Mouse (Mus musculus) forebrain, embryonic 12.5 days (tissue): ENCODE data around the gene Il21r. TPM values are rescaled to one million over a fixed set of nuclear protein-coding genes. Genes with fewer than 3 reads are reported as not detected.

Source experiments
- ATAC-seq: fragments of 200-750 bp; cut with Nextera tagmentation; 2 replicates; pipeline ENCODE4 v1.8.0; 2017; ENCODE audit warnings: moderate TSS enrichment; ENCODE audit not compliant: low FRiP score
- H3K27ac ChIP-seq: fragments of 300-500 bp; sonication (generic); 2 replicates; pipeline ENCODE4 v1.5.1; 2016; ENCODE audit warnings: mild to moderate bottlenecking
- H3K27me3 ChIP-seq: fragments of 300-500 bp; sonication (generic); 2 replicates; pipeline ENCODE4 v1.6.1; 2016; ENCODE audit warnings: mild to moderate bottlenecking
- H3K36me3 ChIP-seq: fragments of 300-500 bp; sonication (generic); replicated peaks from 2 replicates; pipeline ENCODE4 v1.6.1; 2016; ENCODE audit warnings: mild to moderate bottlenecking
- H3K4me1 ChIP-seq: fragments of 300-500 bp; sonication (generic); 2 replicates; pipeline ENCODE4 v1.6.1; 2016
- H3K4me2 ChIP-seq: fragments of 300-500 bp; sonication (generic); 2 replicates; pipeline ENCODE4 v1.6.1; 2016; ENCODE audit warnings: mild to moderate bottlenecking, moderate library complexity
- H3K4me3 ChIP-seq: fragments of 300-500 bp; sonication (generic); replicated peaks from 2 replicates; pipeline ENCODE4 v1.5.1; 2016; ENCODE audit warnings: mild to moderate bottlenecking
- H3K9ac ChIP-seq: fragments of 300-500 bp; sonication (generic); 2 replicates; pipeline ENCODE4 v1.6.1; 2016; ENCODE audit warnings: mild to moderate bottlenecking
- H3K9me3 ChIP-seq: fragments of 300-500 bp; sonication (generic); 2 replicates; pipeline ENCODE4 v1.6.1; 2016
- WGBS: fragments of 180-500 bp; shearing (Covaris S2); methylation state at CpG from one replicate; pipeline ENCODE4 v1.1.7; 2016; 5-methylcytosine and 5-hydroxymethylcytosine counted together
- polyA plus RNA-seq: library from polyadenylated mRNA; unstranded; fragments of >200 nt; fragmentation: Nextera tagmentation; extraction: Ambion mirVana; gene quantifications from 2 replicates; pipeline ENCODE4 v1.2.1, GENCODE M21; 2016

Gene Il21r
- polyA plus RNA-seq, result 0.12 and 0.31 TPM in 2 replicates

DNA sequence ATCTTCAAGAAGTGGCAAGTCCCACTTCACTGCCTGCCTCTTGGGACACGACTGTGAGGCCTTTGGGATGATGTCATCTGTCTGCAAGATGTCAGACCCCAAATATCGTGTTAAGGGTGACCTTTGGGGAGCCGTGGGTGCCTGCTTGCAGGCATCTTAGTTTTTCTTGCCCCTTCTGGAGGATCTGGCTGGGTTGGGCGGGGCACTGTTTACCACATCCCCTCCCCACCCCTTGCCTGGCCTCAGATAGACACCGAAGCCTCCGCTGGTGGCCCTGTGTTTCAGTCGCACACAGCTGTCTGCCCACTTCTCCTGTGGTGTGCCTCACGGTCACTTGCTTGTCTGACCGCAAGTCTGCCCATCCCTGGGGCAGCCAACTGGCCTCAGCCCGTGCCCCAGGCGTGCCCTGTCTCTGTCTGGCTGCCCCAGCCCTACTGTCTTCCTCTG lies at the start of gene Il21r:
Gene Il21r, plus strand, starts transcription at position 245 of the 447 bp plus-strand sequence.
- no peaks in the 10 kb centered on the region for H3K9me3 ChIP-seq
- no peak within 1 kb of the TSS for H3K4me2 ChIP-seq
- WGBS, result 73% methylated on average over 11 of the region's 11 CpGs
- no peaks in the 10 kb centered on the region for H3K36me3 ChIP-seq
- H3K4me1 ChIP-seq, result no peaks in the 10 kb centered on the region
- H3K4me3 ChIP-seq, result no peak within 1 kb of the TSS
- no peaks in the 10 kb centered on the region for H3K27me3 ChIP-seq
- ATAC-seq, result no peak
- no peak within 1 kb of the TSS for H3K9ac ChIP-seq
- H3K27ac ChIP-seq, result no peak within 1 kb of the TSS

DNA sequence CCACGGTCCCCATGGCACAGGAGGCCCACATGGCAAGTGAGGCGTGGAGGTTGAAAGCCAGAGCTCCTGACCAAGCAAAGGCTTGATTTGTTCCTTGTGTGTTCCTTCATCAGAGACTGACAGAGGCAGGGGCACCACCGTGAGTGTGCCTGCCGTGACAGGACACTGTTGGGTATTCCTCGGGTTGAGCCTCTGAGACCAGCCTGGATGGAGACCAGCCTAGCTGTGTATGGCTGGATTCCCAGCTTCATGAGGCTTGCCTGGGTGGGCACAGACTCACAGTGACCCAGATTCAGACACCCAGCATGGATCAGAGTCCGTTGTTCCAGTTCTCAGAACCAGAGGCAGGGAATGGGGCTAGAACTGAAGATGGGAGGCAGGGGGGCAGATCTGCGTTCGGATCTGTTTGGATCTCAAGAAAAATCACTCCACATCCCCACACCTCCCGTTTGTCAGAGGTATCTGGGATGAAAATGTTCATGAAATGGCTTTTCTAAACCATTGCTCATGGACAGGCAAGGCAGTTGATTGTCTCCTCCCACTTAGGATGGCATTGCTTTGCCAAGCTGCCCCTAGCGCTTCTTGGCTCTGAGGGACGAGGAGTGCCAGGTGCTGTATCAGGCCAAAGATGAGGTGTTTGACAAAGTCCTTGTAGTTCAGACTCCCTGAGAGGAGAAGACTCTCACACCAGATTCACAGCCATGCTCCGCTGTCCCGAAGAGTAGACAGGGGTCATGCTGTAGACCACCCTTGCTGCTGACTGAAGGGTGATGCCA lies 49.4 kb upstream of the Il21r start:
- no peak overlapping the region for H3K4me3 ChIP-seq
- H3K27ac ChIP-seq, result no peak overlapping the region
- no peak for ATAC-seq
- H3K27me3 ChIP-seq, result peaks cover 47% of the 10 kb centered on the region
- no peak overlapping the region for H3K4me2 ChIP-seq
- no peak overlapping the region for H3K9ac ChIP-seq
- H3K9me3 ChIP-seq, result no peaks in the 10 kb centered on the region
- peaks cover 11% of the 10 kb centered on the region for H3K4me1 ChIP-seq
- no peaks in the 10 kb centered on the region for H3K36me3 ChIP-seq
- WGBS, result 84% methylated on average over 13 of the region's 13 CpGs

DNA sequence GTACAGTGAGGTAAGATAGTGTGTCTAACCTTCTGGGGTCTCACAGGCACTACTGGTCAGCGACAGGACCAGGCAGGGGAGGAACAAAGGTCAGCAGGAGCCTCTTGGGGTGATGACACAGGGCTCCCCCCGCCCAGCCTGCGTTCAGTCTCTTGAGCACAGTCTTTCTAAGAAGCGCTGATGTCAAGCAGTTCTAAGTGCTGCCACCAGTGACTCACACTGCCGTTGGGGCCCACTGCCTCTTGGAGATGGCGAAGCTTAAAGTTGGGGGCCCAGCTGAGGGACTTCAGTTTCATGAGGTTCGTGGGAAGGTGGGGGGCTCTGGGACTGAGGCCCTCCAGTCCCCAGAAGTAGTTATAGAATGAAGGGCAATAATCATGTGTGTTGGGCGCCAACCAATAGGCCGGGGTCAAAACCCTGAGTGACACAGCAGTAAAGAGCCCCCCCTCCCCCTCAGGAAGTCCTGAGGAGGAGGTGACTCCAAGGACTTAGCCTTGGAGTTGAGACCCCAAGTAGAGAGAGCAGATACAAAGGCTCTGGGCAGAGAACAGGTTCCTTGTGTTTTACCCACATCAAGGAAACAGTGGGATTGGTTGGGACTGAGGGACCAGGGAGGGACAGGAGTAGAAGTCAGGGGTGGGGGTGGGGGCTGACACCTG lies 48.6 kb upstream of the Il21r start:
- no peak overlapping the region for H3K9ac ChIP-seq
- H3K4me3 ChIP-seq, result no peak overlapping the region
- H3K36me3 ChIP-seq, result no peaks in the 10 kb centered on the region
- no peak overlapping the region for H3K27ac ChIP-seq
- H3K9me3 ChIP-seq, result no peaks in the 10 kb centered on the region
- H3K4me1 ChIP-seq, result peaks cover 11% of the 10 kb centered on the region
- 90% methylated on average over 9 of the region's 9 CpGs for WGBS
- H3K4me2 ChIP-seq, result no peak overlapping the region
- H3K27me3 ChIP-seq, result peaks cover 46% of the 10 kb centered on the region
- no peak for ATAC-seq

DNA sequence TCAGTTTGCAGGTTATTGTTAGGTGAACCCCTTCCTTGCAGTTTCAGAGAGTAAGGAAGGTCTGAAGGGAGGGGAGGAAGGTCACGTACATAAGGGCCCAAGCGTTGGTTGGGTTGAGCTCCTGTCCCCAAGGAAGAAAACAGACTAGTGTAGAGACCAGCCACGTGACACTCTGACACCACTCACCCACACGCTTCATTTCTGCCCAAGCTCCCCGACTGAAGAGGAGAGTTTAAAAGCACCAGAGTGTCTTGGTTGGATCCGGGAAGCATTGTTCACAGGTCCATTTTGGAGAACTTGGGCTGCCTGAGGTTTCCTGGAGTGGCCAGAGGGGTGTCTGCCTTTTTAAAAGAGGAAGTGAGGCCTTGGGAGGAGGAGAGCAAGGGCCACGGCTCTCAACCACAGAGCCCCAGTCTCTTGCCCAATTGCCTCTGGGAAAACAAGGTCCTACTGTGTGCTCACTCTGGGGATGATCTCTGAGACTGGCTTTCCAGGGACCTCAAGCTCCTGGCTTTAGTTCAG lies 47.8 kb upstream of the Il21r start:
- no peak overlapping the region for H3K4me2 ChIP-seq
- no peaks in the 10 kb centered on the region for H3K9me3 ChIP-seq
- H3K4me1 ChIP-seq, result peaks cover 11% of the 10 kb centered on the region
- ATAC-seq, result no peak
- no peaks in the 10 kb centered on the region for H3K36me3 ChIP-seq
- peaks cover 38% of the 10 kb centered on the region for H3K27me3 ChIP-seq
- 86% methylated on average over 7 of the region's 7 CpGs for WGBS
- H3K27ac ChIP-seq, result no peak overlapping the region
- no peak overlapping the region for H3K9ac ChIP-seq
- H3K4me3 ChIP-seq, result no peak overlapping the region

DNA sequence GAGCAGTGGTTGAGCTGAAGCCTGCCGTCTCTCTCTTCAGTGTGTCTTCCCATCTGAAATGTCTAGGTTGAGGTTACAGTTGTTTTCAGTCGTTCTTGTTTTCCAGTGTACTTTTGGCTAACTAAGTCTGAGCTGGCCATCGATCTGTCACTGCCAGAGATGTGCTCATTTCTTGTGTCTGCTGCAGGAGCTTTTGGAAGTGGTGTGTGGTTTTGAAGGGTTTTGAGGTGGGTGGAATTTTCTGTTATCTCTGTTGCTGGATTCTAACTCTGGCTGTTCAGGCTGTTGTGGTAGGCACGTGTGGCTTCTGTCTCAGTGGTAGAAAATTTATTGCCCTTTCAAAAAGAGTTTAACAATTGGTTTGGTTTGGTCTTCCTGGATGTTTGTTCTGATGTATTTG lies 47.1 kb upstream of the Il21r start:
- WGBS, result 87% methylated on average over 4 of the region's 4 CpGs
- Histone ChIP-seq H3K4me2 (no peak overlapping the region), H3K9me3 (no peaks in the 10 kb centered on the region), H3K9ac (no peak overlapping the region), H3K36me3 (no peaks in the 10 kb centered on the region), H3K4me3 (no peak overlapping the region), H3K27me3 (peaks cover 31% of the 10 kb centered on the region), H3K27ac (no peak overlapping the region), H3K4me1 (peaks cover 11% of the 10 kb centered on the region)
- no peak for ATAC-seq

DNA sequence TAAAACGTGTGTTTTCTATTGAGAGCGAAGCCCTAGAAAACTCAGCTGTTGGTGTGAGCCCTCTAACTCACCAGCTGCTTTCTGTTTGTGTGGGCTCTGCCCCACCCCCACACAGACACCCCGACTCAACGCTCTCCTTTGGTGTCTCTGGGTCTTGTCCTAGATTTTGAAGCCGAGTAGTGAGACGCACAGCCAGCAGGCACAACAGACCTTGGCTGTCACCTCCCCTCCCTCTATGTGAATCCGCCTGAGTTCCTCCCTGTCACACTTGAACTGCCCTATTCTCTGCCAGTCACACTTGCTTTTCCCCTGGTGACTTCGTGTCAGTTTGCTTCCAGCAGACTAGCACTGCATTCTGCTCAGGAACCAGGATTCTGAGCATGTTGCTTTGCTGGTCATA lies 46.4 kb upstream of the Il21r start:
- Histone ChIP-seq H3K36me3 (no peaks in the 10 kb centered on the region), H3K9ac (no peak overlapping the region), H3K4me2 (no peak overlapping the region), H3K4me1 (peaks cover 5% of the 10 kb centered on the region), H3K4me3 (no peak overlapping the region), H3K27me3 (peaks cover 25% of the 10 kb centered on the region), H3K9me3 (no peaks in the 10 kb centered on the region), H3K27ac (no peak overlapping the region)
- ATAC-seq, result no peak
- WGBS, result 77% methylated on average over 8 of the region's 8 CpGs

DNA sequence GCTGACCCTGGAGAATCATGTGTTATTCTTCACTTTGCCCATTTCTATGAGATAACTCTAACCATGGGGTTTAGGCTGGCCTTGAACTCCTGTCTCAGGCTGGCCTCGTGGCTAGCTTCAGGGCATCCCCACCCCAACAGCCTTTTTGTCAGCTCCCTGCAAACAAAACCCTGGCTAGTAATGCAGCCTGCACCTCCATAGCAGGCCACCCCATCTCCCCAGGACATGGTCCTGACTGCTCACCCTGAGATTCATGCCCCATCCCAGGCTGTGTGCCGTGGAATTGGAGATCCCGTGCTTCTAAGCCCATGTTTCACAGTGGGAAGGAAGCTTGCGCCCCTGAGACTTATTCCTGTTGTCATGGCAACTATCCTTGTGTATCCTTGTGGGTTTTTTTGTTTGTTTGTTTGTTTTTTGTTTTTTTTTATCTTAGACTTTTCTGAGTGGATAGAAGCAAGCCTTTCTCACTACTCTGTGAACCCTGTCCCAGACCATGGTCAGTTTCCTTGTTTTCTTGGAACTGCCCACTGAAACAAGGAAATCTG lies 44.8 kb upstream of the Il21r start:
- no peak overlapping the region for H3K9ac ChIP-seq
- peaks cover 12% of the 10 kb centered on the region for H3K27me3 ChIP-seq
- no peak for ATAC-seq
- H3K27ac ChIP-seq, result no peak overlapping the region
- no peak overlapping the region for H3K4me3 ChIP-seq
- no peaks in the 10 kb centered on the region for H3K36me3 ChIP-seq
- no peaks in the 10 kb centered on the region for H3K4me1 ChIP-seq
- H3K4me2 ChIP-seq, result no peak overlapping the region
- WGBS, result 66% methylated on average over 4 of the region's 4 CpGs
- H3K9me3 ChIP-seq, result no peaks in the 10 kb centered on the region

DNA sequence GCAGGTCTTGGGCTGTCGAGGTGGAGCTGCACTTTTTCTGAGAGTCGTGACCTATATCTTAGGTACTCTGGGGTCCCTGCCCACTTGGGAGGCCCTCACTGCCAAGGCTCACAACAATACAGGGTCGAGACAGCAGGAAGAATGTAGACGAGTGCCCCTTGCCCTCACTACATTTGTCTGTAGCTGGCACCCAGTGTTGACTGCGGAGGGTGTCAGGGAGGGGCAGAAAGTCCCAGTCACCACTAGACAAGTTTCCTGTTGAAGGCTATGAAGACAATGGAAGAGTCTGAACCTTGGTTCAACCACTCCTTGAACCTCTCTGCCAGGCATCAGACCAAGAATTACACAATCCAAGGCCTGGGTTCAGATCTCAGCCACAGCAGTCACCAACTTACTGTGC lies 44.2 kb upstream of the Il21r start:
- ATAC-seq, result no peak
- H3K4me2 ChIP-seq, result no peak overlapping the region
- H3K27me3 ChIP-seq, result peaks cover 8% of the 10 kb centered on the region; the same call in 1 of the 2 replicates
- WGBS, result 70% methylated on average over 5 of the region's 5 CpGs
- no peaks in the 10 kb centered on the region for H3K9me3 ChIP-seq
- H3K36me3 ChIP-seq, result no peaks in the 10 kb centered on the region
- H3K9ac ChIP-seq, result no peak overlapping the region
- H3K4me3 ChIP-seq, result no peak overlapping the region
- H3K4me1 ChIP-seq, result no peaks in the 10 kb centered on the region
- H3K27ac ChIP-seq, result no peak overlapping the region

DNA sequence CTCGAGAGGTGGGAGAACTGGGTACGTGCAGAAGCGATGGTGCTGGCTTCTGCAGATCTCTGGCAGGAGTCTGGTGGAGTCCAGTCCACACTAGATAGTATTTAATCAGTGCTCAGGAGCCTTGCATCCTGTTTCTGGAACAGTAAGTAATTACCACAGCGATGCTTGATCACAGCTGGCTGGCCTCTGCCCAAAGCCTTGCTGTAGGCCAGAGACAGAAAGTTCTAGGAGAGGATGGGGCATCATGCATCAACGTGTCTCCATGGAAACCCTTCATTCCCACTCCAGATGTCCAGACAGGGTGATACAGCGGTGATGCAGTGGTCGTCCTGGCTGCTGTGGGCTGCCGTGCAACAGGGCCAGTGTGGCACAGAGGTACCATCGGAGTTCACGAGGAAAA lies 43.7 kb upstream of the Il21r start:
- ATAC-seq, result no peak

DNA sequence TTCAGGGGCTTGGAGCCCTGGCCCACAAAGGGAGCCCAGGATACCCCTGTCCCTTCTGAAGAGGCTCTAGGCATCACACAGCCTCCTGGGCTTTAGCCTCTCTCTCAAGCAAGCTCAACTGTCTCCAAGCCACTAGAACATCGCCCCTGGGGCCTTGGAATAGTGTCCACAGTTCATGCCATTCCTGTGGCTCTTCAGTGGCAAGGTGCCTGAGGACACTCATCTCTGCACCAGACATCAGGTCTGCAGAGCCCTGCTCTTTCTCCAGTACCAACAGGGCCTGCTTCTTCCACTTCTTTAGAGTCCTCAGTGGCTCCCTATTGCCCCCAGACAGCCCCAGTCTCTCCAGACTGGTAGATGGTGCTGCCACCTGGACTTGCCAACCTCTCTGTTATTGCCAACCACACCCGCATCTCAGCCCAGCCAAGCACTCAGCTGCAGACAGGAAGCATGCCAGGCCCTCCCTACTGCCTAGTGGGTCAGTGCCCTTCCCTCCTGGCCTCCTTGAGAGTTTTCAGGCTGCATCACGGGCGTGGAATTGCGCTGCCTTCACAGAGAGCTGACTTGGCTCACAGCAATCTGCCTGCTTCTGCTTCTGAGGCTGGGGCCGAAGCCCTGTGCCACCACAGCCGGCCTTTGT lies 43.0 kb upstream of the Il21r start:
- WGBS, result 76% methylated on average over 7 of the region's 7 CpGs
- H3K4me3 ChIP-seq, result no peak overlapping the region
- no peak overlapping the region for H3K9ac ChIP-seq
- H3K36me3 ChIP-seq, result no peaks in the 10 kb centered on the region
- ATAC-seq, result no peak
- H3K4me1 ChIP-seq, result no peaks in the 10 kb centered on the region
- no peak overlapping the region for H3K4me2 ChIP-seq
- H3K27me3 ChIP-seq, result peaks cover 5% of the 10 kb centered on the region; the same call in 1 of the 2 replicates
- no peak overlapping the region for H3K27ac ChIP-seq
- no peaks in the 10 kb centered on the region for H3K9me3 ChIP-seq

More for the DNA sequence above, 43.7 kb upstream of the Il21r start:
- Histone ChIP-seq H3K36me3 (no peaks in the 10 kb centered on the region), H3K9ac (no peak overlapping the region), H3K27me3 (peaks cover 5% of the 10 kb centered on the region; the same call in 1 of the 2 replicates), H3K27ac (no peak overlapping the region), H3K4me1 (no peaks in the 10 kb centered on the region), H3K4me2 (no peak overlapping the region), H3K4me3 (no peak overlapping the region), H3K9me3 (no peaks in the 10 kb centered on the region)
- 90% methylated on average over 10 of the region's 10 CpGs for WGBS

DNA sequence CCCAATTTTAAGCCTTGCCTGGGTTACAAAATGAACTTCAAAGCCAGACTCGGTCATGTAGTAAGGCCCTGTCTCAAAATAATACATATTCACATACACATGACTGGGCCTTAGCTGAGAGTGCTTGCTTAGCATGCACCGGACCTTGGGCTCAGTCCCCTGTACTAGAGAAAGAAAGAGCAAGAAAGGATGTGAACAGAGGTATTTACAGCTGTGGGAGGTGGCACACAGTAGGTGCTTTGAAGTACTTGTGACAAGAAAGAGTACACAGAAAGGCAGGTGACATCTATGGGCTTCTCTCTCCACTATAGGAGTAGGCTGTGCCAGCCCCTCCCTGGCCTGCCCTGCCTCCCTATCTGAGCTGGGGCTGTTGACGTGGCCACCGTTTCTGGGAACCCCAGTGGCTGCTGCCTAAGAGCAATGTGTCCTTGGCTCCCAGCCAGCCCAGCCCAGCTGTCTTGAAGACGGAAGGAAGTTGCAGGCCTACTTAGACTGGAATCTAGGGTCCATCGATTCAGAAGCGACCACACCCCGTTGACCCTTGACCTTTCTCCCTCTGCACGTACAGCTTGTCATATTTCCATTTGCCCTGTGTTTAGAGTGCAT lies 42.0 kb upstream of the Il21r start:
- Histone ChIP-seq H3K4me2 (no peak overlapping the region), H3K27ac (no peak overlapping the region), H3K27me3 (peaks cover 5% of the 10 kb centered on the region; the same call in 1 of the 2 replicates), H3K9ac (no peak overlapping the region), H3K4me3 (no peak overlapping the region), H3K9me3 (no peaks in the 10 kb centered on the region), H3K4me1 (no peaks in the 10 kb centered on the region), H3K36me3 (no peaks in the 10 kb centered on the region)
- ATAC-seq, result no peak
- 72% methylated on average over 9 of the region's 9 CpGs for WGBS

DNA sequence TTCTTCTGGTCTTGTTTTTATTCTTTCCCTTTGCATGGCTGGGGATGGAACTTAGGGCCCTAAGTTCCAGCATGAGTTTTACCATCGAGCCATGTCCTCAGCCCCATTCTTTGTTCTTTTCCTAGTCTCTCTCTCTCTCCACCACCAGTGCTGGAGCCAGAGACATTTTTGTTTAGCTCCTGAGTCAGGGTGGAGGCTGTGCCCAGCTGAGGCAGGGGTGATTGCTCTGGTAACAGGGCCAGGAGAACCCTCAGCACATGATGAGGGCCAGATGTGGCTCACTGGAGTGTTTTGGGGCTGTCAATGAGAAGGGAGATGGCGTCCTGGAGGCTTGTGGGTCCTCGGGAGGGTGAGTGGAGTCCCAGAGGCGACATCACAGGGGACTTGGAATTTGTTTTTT lies 40.8 kb upstream of the Il21r start:
- Histone ChIP-seq H3K36me3 (no peaks in the 10 kb centered on the region), H3K4me1 (no peaks in the 10 kb centered on the region), H3K27me3 (peaks cover 5% of the 10 kb centered on the region; the same call in 1 of the 2 replicates), H3K4me3 (no peak overlapping the region), H3K4me2 (no peak overlapping the region), H3K9me3 (no peaks in the 10 kb centered on the region), H3K9ac (no peak overlapping the region), H3K27ac (no peak overlapping the region)
- ATAC-seq, result no peak
- 78% methylated on average over 4 of the region's 4 CpGs for WGBS
